ENCODE assay signal across 34 mouse cellular contexts in genomic region chr2:109230443-109230842, GRCm38 (mm10).
"Had no signal": no experiment of that assay in that cellular context is flagged by ENCODE, and none has a peak within 500 bp of the region (broad histone marks: within the 10 kb centered on the region; RNA-seq: fewer than 3 reads in every experiment).

No protein-coding gene starts in this region.

- H3K9me3 ChIP-seq: heart, embryonic 12.5 days; heart, embryonic 13.5 days; heart, embryonic 15.5 days; hindbrain, embryonic 10.5 days; hindbrain, embryonic 12.5 days; hindbrain, embryonic 13.5 days; hindbrain, embryonic 15.5 days; intestine, embryonic 15.5 days; kidney, embryonic 15.5 days had no signal

- H3K27me3 ChIP-seq: heart, embryonic 12.5 days; heart, embryonic 13.5 days; heart, embryonic 15.5 days; hindbrain, embryonic 12.5 days; hindbrain, embryonic 13.5 days; hindbrain, embryonic 15.5 days; intestine, embryonic 15.5 days; kidney, embryonic 15.5 days had no signal

- ATAC-seq: hindbrain, embryonic 16.5 days; hindbrain, postnatal 0 days; inflammation-experienced regulatory T-cells, adult 6 months; intestine, embryonic 15.5 days; intestine, embryonic 16.5 days; intestine, postnatal 0 days had no signal

- H3K4me1 ChIP-seq: heart, embryonic 12.5 days; heart, embryonic 13.5 days; heart, embryonic 15.5 days; hindbrain, embryonic 10.5 days; hindbrain, embryonic 12.5 days; hindbrain, embryonic 13.5 days; hindbrain, embryonic 15.5 days; intestine, embryonic 15.5 days; kidney, embryonic 15.5 days had no signal

- H3K4me2 ChIP-seq: heart, embryonic 12.5 days; heart, embryonic 13.5 days; heart, embryonic 15.5 days; hindbrain, embryonic 12.5 days; hindbrain, embryonic 13.5 days; hindbrain, embryonic 14.5 days; hindbrain, embryonic 15.5 days; intestine, embryonic 15.5 days; kidney, embryonic 15.5 days had no signal

- H3K9ac ChIP-seq: heart, embryonic 12.5 days; heart, embryonic 13.5 days; heart, embryonic 15.5 days; hindbrain, embryonic 12.5 days; hindbrain, embryonic 13.5 days; hindbrain, embryonic 14.5 days; hindbrain, embryonic 15.5 days; intestine, embryonic 15.5 days; kidney, embryonic 15.5 days had no signal

- H3K4me3 ChIP-seq: heart, embryonic 12.5 days; heart, embryonic 13.5 days; heart, embryonic 15.5 days; hindbrain, embryonic 10.5 days; hindbrain, embryonic 12.5 days; hindbrain, embryonic 13.5 days; hindbrain, embryonic 15.5 days; intestine, embryonic 15.5 days; kidney, embryonic 15.5 days; layer of hippocampus, adult 2 months; left cerebral cortex, adult 2 months had no signal

- H3K36me3 ChIP-seq: heart, embryonic 12.5 days; heart, embryonic 13.5 days; heart, embryonic 15.5 days; hindbrain, embryonic 10.5 days; hindbrain, embryonic 12.5 days; hindbrain, embryonic 13.5 days; hindbrain, embryonic 15.5 days; intestine, embryonic 15.5 days; kidney, embryonic 15.5 days had no signal

- DNase-seq: heart, postnatal 10 days; heart, postnatal 14 days; heart, postnatal 36 days; heart, postnatal 4 days; kidney, adult 11 months; kidney, adult 18-20 months; kidney, adult 2 months; kidney, adult 8-10 months; kidney, adult 9 months; kidney, postnatal 10 days; kidney, postnatal 14 days; kidney, postnatal 25 days; kidney, postnatal 36 days; kidney, postnatal 4 days; layer of hippocampus, adult 9-11 months; layer of hippocampus, postnatal 36 days had no signal

- H3K27ac ChIP-seq: heart, embryonic 13.5 days; heart, embryonic 15.5 days; hindbrain, embryonic 10.5 days; hindbrain, embryonic 12.5 days; hindbrain, embryonic 13.5 days; hindbrain, embryonic 14.5 days; hindbrain, embryonic 15.5 days; hindbrain, postnatal 0 days; intestine, embryonic 15.5 days; kidney, embryonic 15.5 days; kidney, postnatal 0 days; layer of hippocampus, adult 2 months; left cerebral cortex, adult 2 months had no signal
